Mouse (Mus musculus) CH12.LX (cell line): Measurements from ENCODE around the gene Rhobtb3. TPM values are rescaled to one million over a fixed set of nuclear protein-coding genes. Genes with fewer than 3 reads are reported as not detected.

ENCODE experiments used
- DNase-seq: peaks from one replicate; pipeline ENCODE4 v3.0.0-alpha.2; 2013; ENCODE audit errors: extremely low read depth
- H3K27ac ChIP-seq: 2 replicates; pipeline ENCODE4 v1.5.1; 2012; ENCODE audit warnings: low read depth, mild to moderate bottlenecking, control low read depth, moderate library complexity; ENCODE audit not compliant: insufficient read depth
- H3K27me3 ChIP-seq: replicated peaks from 2 replicates; pipeline ENCODE3; 2012; ENCODE audit warnings: inconsistent platforms
- H3K36me3 ChIP-seq, 2 experiments: replicated peaks in 1 of 2; 2 replicates each; pipeline versions ENCODE3 to v1.6.1; 2012; ENCODE audit warnings: inconsistent platforms in 1 of 2, low read length in 1 of 2, mild to moderate bottlenecking in 1 of 2, mixed read lengths in 1 of 2, moderate library complexity in 1 of 2; ENCODE audit not compliant: control insufficient read depth in 1 of 2, insufficient read depth in 1 of 2
- H3K4me1 ChIP-seq, 2 experiments: 2 replicates each; pipeline ENCODE4 v1.6.1; 2012; ENCODE audit warnings: inconsistent platforms in 1 of 2, moderate library complexity in 1 of 2; ENCODE audit not compliant: insufficient read depth in 2 of 2, control insufficient read depth in 1 of 2
- H3K4me2 ChIP-seq: 2 replicates; pipeline ENCODE4 v1.6.1; 2012; ENCODE audit warnings: low read depth, mild to moderate bottlenecking, control low read depth; ENCODE audit not compliant: poor library complexity, insufficient read depth, severe bottlenecking
- H3K4me3 ChIP-seq, 3 experiments: fragments of 150-350 bp in 1 of 3; sonication (generic) in 1 of 3; replicated peaks in 1 of 3; 2 replicates each; pipeline versions ENCODE3 to v1.5.1; 2011 to 2012; ENCODE audit warnings: low read depth in 2 of 3, low read length in 2 of 3, mild to moderate bottlenecking in 2 of 3, moderate library complexity in 2 of 3, control low read depth in 1 of 3, improper control_type of control experiment in 1 of 3, inconsistent platforms in 1 of 3, mixed read lengths in 1 of 3; ENCODE audit not compliant: poor library complexity in 1 of 3
- H3K79me2 ChIP-seq: replicated peaks from 2 replicates; pipeline ENCODE4 v1.6.1; 2012; ENCODE audit warnings: mild to moderate bottlenecking, moderate library complexity; ENCODE audit not compliant: control insufficient read depth, poor library complexity, insufficient read depth, severe bottlenecking; ENCODE audit errors: extremely low read depth
- H3K9ac ChIP-seq: 2 replicates; pipeline ENCODE4 v1.6.1; 2012; ENCODE audit warnings: low read depth, mild to moderate bottlenecking, control low read depth, moderate library complexity; ENCODE audit not compliant: insufficient read depth
- H3K9me3 ChIP-seq: replicated peaks from 2 replicates; pipeline ENCODE3; 2012; ENCODE audit warnings: low read length, inconsistent platforms, mixed read lengths
- BHLHE40 ChIP-seq: IDR thresholded peaks from 2 replicates; pipeline ENCODE4 v1.6.1; 2011; ENCODE audit warnings: mild to moderate bottlenecking, low read depth, low read length, improper control_type of control experiment
- CHD1 ChIP-seq: IDR thresholded peaks from 2 replicates; pipeline ENCODE4 v1.6.1; 2012; ENCODE audit warnings: low read depth, low read length, improper control_type of control experiment, inconsistent platforms
- CHD2 ChIP-seq: IDR thresholded peaks from 2 replicates; pipeline ENCODE4 v1.6.1; 2011; ENCODE audit warnings: low read length, improper control_type of control experiment
- CTCF ChIP-seq, 2 experiments: IDR thresholded peaks in 1 of 2; conservative IDR thresholded peaks in 1 of 2; 2 replicates each; pipeline ENCODE4 v1.5.1; 2011 to 2012; ENCODE audit warnings: low read depth in 2 of 2, low read length in 2 of 2, improper control_type of control experiment in 1 of 2, inconsistent platforms in 1 of 2, mild to moderate bottlenecking in 1 of 2, moderate library complexity in 1 of 2
- E2F4 ChIP-seq: IDR thresholded peaks from 2 replicates; pipeline ENCODE4 v1.6.1; 2011; ENCODE audit warnings: low read depth, low read length, improper control_type of control experiment; ENCODE audit not compliant: insufficient replicate concordance
- ELF1 ChIP-seq: IDR thresholded peaks from 2 replicates; pipeline ENCODE4 v1.6.1; 2014; ENCODE audit warnings: low read depth, mild to moderate bottlenecking, inconsistent platforms, low read length, improper control_type of control experiment
- EP300 ChIP-seq: IDR thresholded peaks from 2 replicates; pipeline ENCODE4 v1.6.1; 2011; ENCODE audit warnings: low read length, improper control_type of control experiment
- ETS1 ChIP-seq: conservative IDR thresholded peaks from 2 replicates; pipeline ENCODE4 v1.6.1; 2012; ENCODE audit warnings: low read depth, mild to moderate bottlenecking, inconsistent platforms, low read length, improper control_type of control experiment, moderate library complexity
- GABPA ChIP-seq: IDR thresholded peaks from 2 replicates; pipeline ENCODE4 v1.6.1; 2012; ENCODE audit warnings: low read depth, low read length, improper control_type of control experiment, inconsistent platforms; ENCODE audit not compliant: insufficient replicate concordance
- HCFC1 ChIP-seq: IDR thresholded peaks from 2 replicates; pipeline ENCODE4 v1.6.1; 2012; ENCODE audit warnings: low read depth, mild to moderate bottlenecking, inconsistent platforms, low read length, improper control_type of control experiment
- IRF4 ChIP-seq: IDR thresholded peaks from 2 replicates; pipeline ENCODE4 v1.6.1; 2014; ENCODE audit warnings: low read depth, mild to moderate bottlenecking, inconsistent platforms, low read length, improper control_type of control experiment
- JUN ChIP-seq: IDR thresholded peaks from 2 replicates; pipeline ENCODE4 v1.6.1; 2011; ENCODE audit warnings: low read depth, mild to moderate bottlenecking, low read length, improper control_type of control experiment, moderate library complexity; ENCODE audit not compliant: insufficient read depth
- JUND ChIP-seq: conservative IDR thresholded peaks from 2 replicates; pipeline ENCODE4 v1.6.1; 2011; ENCODE audit warnings: low read depth, low read length, improper control_type of control experiment
- KAT2A ChIP-seq: IDR thresholded peaks from 2 replicates; pipeline ENCODE4 v1.6.1; 2012; ENCODE audit warnings: low read length, improper control_type of control experiment, inconsistent platforms; ENCODE audit not compliant: insufficient replicate concordance
- MAFK ChIP-seq: IDR thresholded peaks from 2 replicates; pipeline ENCODE4 v1.6.1; 2011; ENCODE audit warnings: low read length, improper control_type of control experiment; ENCODE audit not compliant: insufficient replicate concordance
- MAX ChIP-seq: IDR thresholded peaks from 2 replicates; pipeline ENCODE4 v1.6.1; 2011; ENCODE audit warnings: low read length, improper control_type of control experiment
- MAZ ChIP-seq: IDR thresholded peaks from 2 replicates; pipeline ENCODE4 v1.6.1; 2012; ENCODE audit warnings: low read depth, mild to moderate bottlenecking, inconsistent platforms, low read length, improper control_type of control experiment, moderate library complexity
- MEF2A ChIP-seq: IDR thresholded peaks from 2 replicates; pipeline ENCODE4 v1.6.1; 2014; ENCODE audit warnings: low read depth, mild to moderate bottlenecking, inconsistent platforms, low read length, improper control_type of control experiment, borderline replicate concordance
- MXI1 ChIP-seq: IDR thresholded peaks from 2 replicates; pipeline ENCODE4 v1.6.1; 2011; ENCODE audit warnings: mild to moderate bottlenecking, low read depth, low read length, improper control_type of control experiment
- MYC ChIP-seq: IDR thresholded peaks from 2 replicates; pipeline ENCODE4 v1.6.1; 2011; ENCODE audit warnings: low read depth, mild to moderate bottlenecking, improper control_type of control experiment, low read length
- NELFE ChIP-seq: IDR thresholded peaks from 2 replicates; pipeline ENCODE4 v1.6.1; 2011; ENCODE audit warnings: low read depth, low read length, improper control_type of control experiment
- NRF1 ChIP-seq: IDR thresholded peaks from 2 replicates; pipeline ENCODE4 v1.6.1; 2014; ENCODE audit warnings: low read depth, mild to moderate bottlenecking, inconsistent platforms, low read length, improper control_type of control experiment, moderate library complexity
- PAX5 ChIP-seq: IDR thresholded peaks from 2 replicates; pipeline ENCODE4 v1.6.1; 2012; ENCODE audit warnings: low read length, inconsistent platforms, mixed read lengths
- POLR2A ChIP-seq: IDR thresholded peaks from 2 replicates; pipeline ENCODE4 v1.6.1; 2011; ENCODE audit warnings: low read depth, mild to moderate bottlenecking, improper control_type of control experiment, low read length
- POLR2AphosphoS2 ChIP-seq: IDR thresholded peaks from 2 replicates; pipeline ENCODE4 v1.6.1; 2011; ENCODE audit warnings: low read depth, low read length, improper control_type of control experiment
- RAD21 ChIP-seq: IDR thresholded peaks from 2 replicates; pipeline ENCODE4 v1.6.1; 2011; ENCODE audit warnings: low read depth, mild to moderate bottlenecking, low read length, improper control_type of control experiment, moderate library complexity
- RCOR1 ChIP-seq: conservative IDR thresholded peaks from 2 replicates; pipeline ENCODE4 v1.6.1; 2012; ENCODE audit warnings: low read depth, mild to moderate bottlenecking, inconsistent platforms, low read length, improper control_type of control experiment
- SIN3A ChIP-seq: IDR thresholded peaks from 2 replicates; pipeline ENCODE4 v1.6.1; 2012; ENCODE audit warnings: low read length, improper control_type of control experiment, inconsistent platforms
- SMC3 ChIP-seq: IDR thresholded peaks from 2 replicates; pipeline ENCODE4 v1.6.1; 2011; ENCODE audit warnings: low read depth, low read length, improper control_type of control experiment
- TBP ChIP-seq: conservative IDR thresholded peaks from 2 replicates; pipeline ENCODE4 v1.6.1; 2011; ENCODE audit warnings: low read depth, low read length, improper control_type of control experiment
- TCF12 ChIP-seq: IDR thresholded peaks from 2 replicates; pipeline ENCODE4 v1.6.1; 2014; ENCODE audit warnings: low read depth, mild to moderate bottlenecking, inconsistent platforms, low read length, improper control_type of control experiment
- UBTF ChIP-seq: IDR thresholded peaks from 2 replicates; pipeline ENCODE4 v1.6.1; 2012; ENCODE audit warnings: low read depth, mild to moderate bottlenecking, inconsistent platforms, low read length, improper control_type of control experiment, moderate library complexity
- USF1 ChIP-seq: IDR thresholded peaks from 2 replicates; pipeline ENCODE4 v1.6.1; 2014; ENCODE audit warnings: low read depth, mild to moderate bottlenecking, inconsistent platforms, low read length, improper control_type of control experiment
- USF2 ChIP-seq: conservative IDR thresholded peaks from 2 replicates; pipeline ENCODE4 v1.6.1; 2011; ENCODE audit warnings: low read depth, low read length, improper control_type of control experiment
- ZC3H11A ChIP-seq: IDR thresholded peaks from 2 replicates; pipeline ENCODE4 v1.6.1; 2012; ENCODE audit warnings: low read depth, mild to moderate bottlenecking, inconsistent platforms, low read length, improper control_type of control experiment
- ZKSCAN1 ChIP-seq: IDR thresholded peaks from 2 replicates; pipeline ENCODE4 v1.6.1; 2012; ENCODE audit warnings: low read depth, inconsistent platforms, low read length, improper control_type of control experiment, borderline replicate concordance
- ZMIZ1 ChIP-seq: IDR thresholded peaks from 2 replicates; pipeline ENCODE4 v1.6.1; 2012; ENCODE audit warnings: low read depth, mild to moderate bottlenecking, inconsistent platforms, low read length, improper control_type of control experiment
- ZNF384 ChIP-seq: IDR thresholded peaks from 2 replicates; pipeline ENCODE4 v1.6.1; 2012; ENCODE audit warnings: low read depth, low read length, improper control_type of control experiment, inconsistent platforms
- dilution Hi-C: fragments of 300-500 bp; cut with MboI; formaldehyde crosslinking; loops from 2 replicates; pipeline ENCODE4 v1.14.3; 2020; ENCODE audit warnings: low sequenced_read_pairs; ENCODE audit not compliant: extremely low pct_unique_long_range_greater_than_20kb, extremely low pct_ligation_motif_present
- in situ Hi-C: fragments of 300-500 bp; cut with MboI; formaldehyde crosslinking; loops from 3 replicates; pipeline ENCODE4 v1.14.3; 2019; ENCODE audit warnings: low sequenced_read_pairs, low pct_ligation_motif_present, low pct_unique_long_range_greater_than_20kb, mixed read lengths
- polyA plus RNA-seq: library from polyadenylated mRNA; unstranded; fragments of >175 nt; gene quantifications from 2 replicates; pipeline ENCODE4 v1.2.1, GENCODE M21; 2012; ENCODE audit warnings: low read depth; ENCODE audit not compliant: insufficient read length
- total RNA-seq, 2 experiments: library from RNA; depleted of rRNA; stranded (reverse); fragments of 300-350 nt in 1 of 2; fragments of >200 nt in 1 of 2; gene quantifications; 2 replicates each; pipeline ENCODE4 v1.2.3; 2012 to 2014

Rhobtb3 gene
- total and polyA plus RNA-seq, 3 experiments = 2.0 to 3.6 (median 3.4) TPM

DNA sequence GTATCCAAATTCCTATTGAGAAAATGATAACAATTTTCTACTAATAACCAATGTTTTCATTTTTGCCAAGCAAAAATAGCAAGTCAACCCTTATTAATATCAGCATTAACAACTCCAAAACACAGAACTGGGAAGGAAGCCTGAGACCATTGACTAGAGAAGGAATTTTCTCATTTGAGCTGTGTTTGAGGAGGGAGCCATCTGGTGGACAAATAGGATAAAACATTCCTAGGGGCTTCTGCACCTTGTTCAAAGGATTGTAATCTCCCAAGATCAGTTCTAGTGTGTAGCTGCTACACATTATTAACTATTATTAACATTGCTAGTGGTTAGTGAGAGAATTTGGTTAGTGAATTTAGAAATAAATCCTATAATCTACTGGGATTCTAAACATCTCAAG is 65.8 kb downstream of the Rhobtb3 start:
- no peak overlapping the region for H3K4me3 ChIP-seq
- H3K36me3 ChIP-seq = no peaks in the 10 kb centered on the region
- no peak overlapping the region for H3K27ac ChIP-seq
- no peaks in the 10 kb centered on the region for H3K27me3 ChIP-seq
- TF ChIP-seq JUN (no peak), CHD2 (no peak), SIN3A (no peak), GABPA (no peak), EP300 (no peak), MEF2A (no peak), MAZ (no peak), USF1 (no peak), MYC (no peak), ZMIZ1 (no peak), IRF4 (0 out of 2 replicates have a peak, but pooled peaks have one; percentile 19), MXI1 (no peak), PAX5 (no peak), TBP (no peak), HCFC1 (no peak), MAFK (no peak), KAT2A (no peak), CTCF (conservative IDR thresholded peaks at IDR 0.05 in 1 of 2, IDR thresholded peaks at IDR 0.05 in 1 of 2; ENCODE audit: low read depth in 2 of 2, low read length in 2 of 2) (peak; percentile 56 to 93), E2F4 (no peak), UBTF (no peak), POLR2A (no peak), JUND (no peak; the same call in 1 of the 2 replicates), ETS1 (no peak), ZNF384 (0 out of 2 replicates have a peak, but pooled peaks have one; percentile 5), NRF1 (no peak), TCF12 (no peak), MAX (no peak), RAD21 (peak; percentile 98), RCOR1 (peak; percentile 20; the same call in 1 of the 2 replicates), NELFE (no peak), ZKSCAN1 (no peak), POLR2AphosphoS2 (no peak), ZC3H11A (peak; percentile 91), CHD1 (no peak), SMC3 (peak; percentile 95), USF2 (no peak), BHLHE40 (no peak), ELF1 (no peak)
- peaks cover 4 to 46% of the 10 kb centered on the region in 2 experiments for H3K4me1 ChIP-seq
- peak; percentile 62 for DNase-seq
- H3K4me2 ChIP-seq = no peak overlapping the region
- H3K9me3 ChIP-seq = no peaks in the 10 kb centered on the region
- dilution Hi-C loops (no loop called here), in situ Hi-C loops (loop anchor here (25.0 kb wide), 1 partner anchor 1016 kb away; no protein-coding TSS in a partner anchor)
- H3K79me2 ChIP-seq = no peaks in the 10 kb centered on the region
- H3K9ac ChIP-seq = no peak overlapping the region
